Mouse (Mus musculus) spleen, postnatal 10 days (tissue): ENCODE measurements around the gene Cacng7.
"Not testable (repeated sequence)": the region's sequence is repeated elsewhere in the genome, so short reads cannot be mapped to it uniquely, and the experiment has no call there.

Source experiments
- DNase-seq, 2 experiments: peaks; one replicate each; pipeline ENCODE4 v3.0.0; 2021 to 2022; ENCODE audit warnings: low spot score in 2 of 2

Cacng7 gene

GRCm38 (mm10) chr7:3389444-3390412 is 57.0 kb downstream of the Cacng7 start:
- DNase-seq = no peak

- no peak for DNase-seq
Measured at GRCm38 (mm10) chr7:3390413-3391080, 57.8 kb downstream of the Cacng7 start, which contains the start of gene Cacng8. Gene Cacng8, plus strand, starts transcription at chr7:3390683.

DNA sequence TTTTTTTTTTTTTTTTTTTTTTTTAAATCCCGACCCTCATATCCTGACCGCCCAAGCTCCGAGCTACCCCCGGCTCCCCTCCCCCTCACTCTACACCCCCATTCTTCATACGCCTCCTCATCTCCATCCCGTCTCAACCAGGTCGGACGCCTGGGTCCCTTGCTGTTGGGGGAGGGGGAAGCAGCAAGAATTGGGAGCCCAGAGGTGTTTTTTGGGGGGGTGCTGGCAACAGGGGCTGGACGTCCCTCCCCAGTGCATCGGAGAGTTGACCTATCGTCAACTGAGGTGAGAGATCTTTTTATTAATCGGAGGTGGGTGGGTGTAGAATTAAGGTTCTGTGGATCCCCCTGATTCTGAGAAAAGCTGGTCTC is 58.3 kb downstream of the Cacng7 start:
- no peak for DNase-seq

DNA sequence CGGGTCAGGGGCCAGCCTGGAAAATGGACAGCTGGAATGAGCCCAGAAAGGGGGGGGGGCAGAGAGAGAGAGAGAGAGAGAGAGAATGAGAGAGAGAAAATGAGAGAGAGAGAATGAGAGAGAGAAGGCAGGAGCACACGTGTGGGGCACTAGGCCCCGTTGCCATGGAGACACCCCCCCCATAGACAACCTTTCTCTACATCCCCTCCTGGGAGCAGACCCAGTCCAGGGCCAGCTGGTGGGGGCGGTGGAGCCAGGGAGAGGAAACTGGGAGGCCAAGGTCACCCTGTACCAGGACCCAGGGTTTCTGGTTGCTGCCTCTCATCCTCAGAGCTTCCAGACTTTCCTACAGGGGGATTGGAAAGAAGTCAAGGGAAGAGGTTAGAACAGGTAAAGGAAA is 59.1 kb downstream of the Cacng7 start:
- no peak for DNase-seq

GRCm38 (mm10) chr7:3397355-3397754 is 64.6 kb downstream of the Cacng7 start:
- no peak for DNase-seq

- no peak for DNase-seq
Measured at GRCm38 (mm10) chr7:3397797-3398196, 65.0 kb downstream of the Cacng7 start.

DNA sequence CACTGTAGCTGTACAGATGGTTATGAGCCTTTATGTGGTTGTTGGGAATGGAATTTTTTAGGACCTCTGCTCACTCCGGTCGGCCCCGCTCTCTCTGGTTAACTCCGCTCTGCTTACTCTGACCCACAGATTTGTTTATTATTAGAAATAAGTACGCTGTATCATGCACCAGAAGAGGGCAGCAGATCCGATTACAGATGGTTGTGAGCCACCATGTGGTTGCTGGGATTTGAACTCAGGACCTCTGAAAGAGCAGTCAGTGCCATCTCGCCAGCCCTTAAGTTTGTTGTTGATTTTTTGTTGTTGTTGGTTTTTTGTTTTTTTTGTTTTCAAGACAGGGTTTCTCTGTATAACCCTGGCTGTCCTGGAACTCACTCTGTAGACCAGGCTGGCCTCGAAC is 65.6 kb downstream of the Cacng7 start:
- not testable (repeated sequence) for DNase-seq

DNA sequence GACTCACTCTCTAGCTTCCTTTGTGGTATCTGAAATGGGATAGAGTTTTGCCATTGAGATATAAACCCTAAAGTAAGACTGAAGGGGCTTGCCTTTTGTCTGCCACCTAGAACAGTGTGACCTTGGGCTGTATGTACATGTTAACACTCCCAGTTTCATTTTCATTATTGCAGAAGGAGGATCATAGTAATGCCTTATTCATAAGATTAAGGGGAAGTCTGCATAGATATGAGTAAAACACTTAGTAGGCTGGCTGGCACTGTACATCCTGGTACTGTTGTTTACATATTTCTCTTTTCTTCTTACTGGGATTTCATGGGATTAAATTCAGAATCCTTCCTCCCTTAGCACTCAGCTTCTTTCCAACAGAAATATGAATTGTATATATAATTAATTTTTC is 67.2 kb downstream of the Cacng7 start:
- no peak for DNase-seq

- DNase-seq = no peak
Measured at GRCm38 (mm10) chr7:3409729-3410520, 77.2 kb downstream of the Cacng7 start.

- DNase-seq = no peak
Measured at GRCm38 (mm10) chr7:3411160-3411941, 78.6 kb downstream of the Cacng7 start.

GRCm38 (mm10) chr7:3412036-3412435 is 79.3 kb downstream of the Cacng7 start:
- peak in 1 of 2 experiments; percentile 48 for DNase-seq

DNA sequence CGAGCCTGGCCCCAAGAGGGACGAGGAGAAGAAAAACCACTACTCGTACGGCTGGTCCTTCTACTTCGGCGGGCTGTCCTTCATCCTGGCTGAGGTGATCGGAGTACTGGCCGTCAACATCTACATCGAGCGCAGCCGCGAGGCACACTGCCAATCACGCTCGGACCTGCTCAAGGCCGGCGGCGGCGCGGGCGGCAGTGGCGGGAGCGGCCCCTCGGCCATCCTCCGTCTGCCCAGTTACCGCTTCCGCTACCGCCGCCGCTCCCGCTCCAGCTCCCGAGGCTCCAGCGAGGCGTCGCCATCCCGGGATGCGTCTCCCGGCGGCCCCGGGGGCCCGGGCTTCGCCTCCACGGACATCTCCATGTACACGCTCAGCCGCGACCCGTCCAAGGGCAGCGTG is 82.1 kb downstream of the Cacng7 start:
- no peak for DNase-seq

GRCm38 (mm10) chr7:3415378-3415777 is 82.6 kb downstream of the Cacng7 start:
- no peak for DNase-seq
